Mouse (Mus musculus) mouse trophoblast stem cell (cell line): ENCODE results near the gene Gm8271.
"Not testable (repeated sequence)": the region's sequence is repeated elsewhere in the genome, so short reads cannot be mapped to it uniquely, and the experiment has no call there.

ENCODE experiments used
- in situ Hi-C, 2 experiments: fragments of 300-500 bp; cut with MseI, MboI; formaldehyde crosslinking; loops; 2 replicates in 1 of 2; 3 replicates in 1 of 2; pipeline ENCODE4 v1.15.1; 2025

Gene Gm8271

DNA sequence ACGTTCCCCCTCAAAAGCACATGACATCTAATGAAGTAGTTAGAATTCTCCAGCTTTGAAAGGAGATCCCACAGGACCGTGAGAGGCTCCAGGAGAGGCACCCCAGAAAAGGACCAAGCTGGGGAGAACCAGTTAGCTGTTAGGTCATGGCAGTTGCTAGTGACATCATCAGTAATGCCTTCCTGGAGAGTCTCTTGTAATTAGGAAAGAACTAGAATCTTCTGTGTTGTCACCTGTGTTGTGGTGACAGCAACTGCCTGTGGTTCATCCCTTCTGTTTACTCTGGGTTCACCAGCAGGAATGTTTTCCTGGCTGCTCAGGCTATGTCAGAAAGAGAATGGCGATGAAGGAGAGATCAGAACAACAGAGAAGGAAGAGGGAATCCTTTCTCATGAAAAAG, at the start of gene Gm8271:
Gene Gm8271, plus strand, starts transcription at position 301 of the 400 bp plus-strand sequence.
- in situ Hi-C loops: not testable (repeated sequence)

DNA sequence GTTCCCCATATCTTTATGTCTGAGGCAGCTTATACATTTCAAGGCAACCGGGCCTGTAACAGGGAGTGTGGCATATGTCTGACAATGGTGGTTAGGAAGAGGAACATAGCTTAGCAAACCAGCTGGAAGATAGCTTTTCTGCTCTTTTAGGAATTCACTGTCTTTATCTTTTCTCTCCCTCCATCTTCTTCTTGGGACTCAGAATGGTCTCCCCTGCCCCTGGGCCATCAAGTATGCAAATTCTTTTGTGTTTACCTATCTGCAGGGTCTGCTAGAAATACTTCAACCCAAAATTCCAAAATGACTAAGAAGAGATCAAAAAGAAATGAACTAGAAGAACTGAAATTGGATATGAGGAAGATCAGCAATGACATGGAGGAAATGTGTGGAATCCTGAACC, 21.4 kb upstream of the Gm8271 start, which contains the start of gene Gm3317:
Gene Gm3317, plus strand, starts transcription at position 301 of the 400 bp plus-strand sequence.
- in situ Hi-C loops: not testable (repeated sequence)
